Comparison of ENCODE assay signal across 21 mouse cellular contexts in genomic region chr12:49732351-49732750, GRCm38 (mm10).
A peak's percentile ranks its signal among the peaks of the same experiment; 100 is the strongest.
DNase-seq lines count a peak whose midpoint lies in the region; ATAC-seq and TF ChIP-seq lines count a peak whose summit lies in the region.
"Had no signal": no experiment of that assay in that cellular context is flagged by ENCODE, and none has a peak within 500 bp of the region (broad histone marks: within the 10 kb centered on the region; RNA-seq: fewer than 3 reads in every experiment).

No protein-coding gene starts in this region.

- no peak overlapping the region for H3K4me3 ChIP-seq in heart, adult 2 months
- H3K4me3 ChIP-seq: embryonic facial prominence, embryonic 12.5 days; forebrain, embryonic 13.5 days; heart, embryonic 10.5 days; hindbrain, embryonic 13.5 days had no signal

- no peak for TF ChIP-seq CTCF in brain, embryonic 14.5 days (IDR thresholded peaks at IDR 0.05; ENCODE audit: borderline replicate concordance, extremely low read depth, insufficient read depth, insufficient read length)
- TF ChIP-seq CTCF in heart, adult 2 months (IDR thresholded peaks at IDR 0.05): no peak

- H3K9ac ChIP-seq in heart, adult 2 months (ENCODE audit: low read depth, low read length): no peak overlapping the region
- H3K9ac ChIP-seq: embryonic facial prominence, embryonic 12.5 days; forebrain, embryonic 13.5 days; hindbrain, embryonic 13.5 days had no signal

- TF ChIP-seq POLR2A in brain, embryonic 14.5 days (IDR thresholded peaks at IDR 0.05; ENCODE audit: borderline replicate concordance, extremely low read depth, insufficient read depth, insufficient read length, poor library complexity, severe bottlenecking): no peak
- no peak for TF ChIP-seq POLR2A in heart, adult 2 months (IDR thresholded peaks at IDR 0.05; ENCODE audit: insufficient read depth, low read depth, low read length)

- no peak for ATAC-seq in erythroblast, adult 5-6 weeks (replicated peaks; ENCODE audit: low FRiP score, poor library complexity, severe bottlenecking)
- ATAC-seq: activated CD4-positive, CD25-positive, alpha-beta regulatory T cell, adult 4 months; forebrain, embryonic 13.5 days; hindbrain, postnatal 0 days; Patski had no signal

- intact Hi-C loops in heart, adult 2 months (cut with DNase I): no loop called here

- H3K79me2 ChIP-seq in heart, adult 2 months (replicated peaks; ENCODE audit: control insufficient read depth, insufficient read depth, low read length): no peaks in the 10 kb centered on the region

- H3K36me3 ChIP-seq in heart, adult 2 months (ENCODE audit: control insufficient read depth, insufficient read depth, low read length): no peaks in the 10 kb centered on the region
- H3K36me3 ChIP-seq: embryonic facial prominence, embryonic 12.5 days; heart, embryonic 10.5 days; hindbrain, embryonic 13.5 days had no signal

- DNase-seq in layer of hippocampus, adult 18-20 months (ENCODE audit: low spot score in 2 of 2): peak; percentile 54 to 78
- DNase-seq in layer of hippocampus, postnatal 25 days (ENCODE audit: extremely low spot score in 1 of 2, low spot score in 1 of 2): no peak
- DNase-seq in brain, embryonic 14.5 days (ENCODE audit: low read depth): peak; percentile 26
- DNase-seq in layer of hippocampus, adult 9-10 months (ENCODE audit: low spot score): peak; percentile 46
- no peak for DNase-seq in heart, adult 2 months
- DNase-seq: adrenal gland, postnatal 14 days; cerebellum, adult 11 months; cerebellum, adult 8-10 months; cerebellum, postnatal 14 days; gastrocnemius, postnatal 36 days; heart, adult 11 months; heart, postnatal 14 days had no signal

- H3K27me3 ChIP-seq in heart, adult 2 months (ENCODE audit: control insufficient read depth, insufficient read depth, low read length): no peaks in the 10 kb centered on the region
- H3K27me3 ChIP-seq: CH12.LX; embryonic facial prominence, embryonic 12.5 days; forebrain, embryonic 13.5 days; hindbrain, embryonic 13.5 days; Patski had no signal

- no peaks in the 10 kb centered on the region for H3K4me1 ChIP-seq in heart, adult 2 months (ENCODE audit: control insufficient read depth, insufficient read depth, low read length)
- H3K4me1 ChIP-seq: embryonic facial prominence, embryonic 12.5 days; forebrain, embryonic 13.5 days; heart, embryonic 10.5 days; hindbrain, embryonic 13.5 days had no signal

- no peak overlapping the region for H3K27ac ChIP-seq in heart, adult 2 months
- H3K27ac ChIP-seq: embryonic facial prominence, embryonic 12.5 days; forebrain, embryonic 13.5 days; heart, embryonic 10.5 days; hindbrain, embryonic 13.5 days; hindbrain, postnatal 0 days had no signal

- TF ChIP-seq EP300 in heart, adult 2 months (IDR thresholded peaks at IDR 0.05; ENCODE audit: insufficient read depth, low read depth, low read length): no peak

Comparison
In these comparisons a context has a peak if more than half of its experiments do, and no peak if none do; other contexts are left out.
1. DNase-seq: peak in layer of hippocampus, adult 18-20 months (2 of 2), brain, embryonic 14.5 days (single experiment) and layer of hippocampus, adult 9-10 months (single experiment); none in layer of hippocampus, postnatal 25 days (0 of 2) and heart, adult 2 months (0 of 2).